10 mouse cellular contexts compared by ENCODE assay signal in genomic region chr14:68197470-68197800, GRCm38 (mm10).
DNase-seq lines count a peak whose midpoint lies in the region; ATAC-seq lines count a peak whose summit lies in the region.
"Had no signal": no experiment of that assay in that cellular context is flagged by ENCODE, and none has a peak within 500 bp of the region (broad histone marks: within the 10 kb centered on the region; RNA-seq: fewer than 3 reads in every experiment).

No protein-coding gene starts in this region.

- no peaks in the 10 kb centered on the region for H3K27me3 ChIP-seq in intestine, embryonic 15.5 days (replicated peaks)
- no peaks in the 10 kb centered on the region for H3K27me3 ChIP-seq in intestine, embryonic 16.5 days (replicated peaks; ENCODE audit: control insufficient read depth, insufficient read depth, low read length)
- no peaks in the 10 kb centered on the region for H3K27me3 ChIP-seq in hindbrain, embryonic 10.5 days (ENCODE audit: insufficient read depth, poor library complexity, severe bottlenecking)
- no peaks in the 10 kb centered on the region for H3K27me3 ChIP-seq in midbrain, embryonic 16.5 days (ENCODE audit: control insufficient read depth, insufficient read depth, low read depth, low read length)

- no peak overlapping the region for H3K27ac ChIP-seq in intestine, embryonic 15.5 days
- no peak overlapping the region for H3K27ac ChIP-seq in intestine, embryonic 16.5 days (ENCODE audit: low read length)
- H3K27ac ChIP-seq in hindbrain, embryonic 10.5 days, result peak overlapping the region; percentile 78
- H3K27ac ChIP-seq in midbrain, embryonic 16.5 days (ENCODE audit: low read length), result peak overlapping the region; percentile 55; the same call in 1 of the 2 replicates
- H3K27ac ChIP-seq: macrophage had no signal

- peak; percentile 78 for DNase-seq in embryo, embryonic 11 days
- peak; percentile 61 for DNase-seq in hindbrain, embryonic 10.5 days (ENCODE audit: low spot score)
- no peak for DNase-seq in thymus, postnatal 0 days (ENCODE audit: low spot score)
- DNase-seq: layer of hippocampus, adult 9-11 months had no signal

- 0 out of 2 replicates have a peak, but pooled peaks have one; percentile 23 for ATAC-seq in intestine, embryonic 15.5 days
- ATAC-seq in intestine, embryonic 16.5 days, result no peak
- peak; percentile 72 for ATAC-seq in midbrain, embryonic 16.5 days
- ATAC-seq in monocyte, adult 5-6 weeks (replicated peaks; ENCODE audit: insufficient number of reproducible peaks, low FRiP score, low TSS enrichment, poor library complexity, severe bottlenecking), result no peak
- ATAC-seq in CD4-positive, CD25-positive, alpha-beta regulatory T cell, adult 4 months, result no peak

- no peaks in the 10 kb centered on the region for H3K36me3 ChIP-seq in intestine, embryonic 15.5 days
- H3K36me3 ChIP-seq in intestine, embryonic 16.5 days (ENCODE audit: control insufficient read depth, insufficient read depth, low read length), result no peaks in the 10 kb centered on the region
- H3K36me3 ChIP-seq in hindbrain, embryonic 10.5 days, result no peaks in the 10 kb centered on the region
- H3K36me3 ChIP-seq in midbrain, embryonic 16.5 days (ENCODE audit: control insufficient read depth, insufficient read depth, low read length), result no peaks in the 10 kb centered on the region

- no peaks in the 10 kb centered on the region for H3K4me1 ChIP-seq in intestine, embryonic 15.5 days (replicated peaks)
- no peaks in the 10 kb centered on the region for H3K4me1 ChIP-seq in intestine, embryonic 16.5 days (ENCODE audit: control insufficient read depth, insufficient read depth, low read length)
- peaks cover 37% of the 10 kb centered on the region for H3K4me1 ChIP-seq in hindbrain, embryonic 10.5 days (replicated peaks)
- peaks cover 22% of the 10 kb centered on the region for H3K4me1 ChIP-seq in midbrain, embryonic 16.5 days (ENCODE audit: control insufficient read depth, insufficient read depth, low read length)

- no peaks in the 10 kb centered on the region for H3K9me3 ChIP-seq in intestine, embryonic 15.5 days
- no peaks in the 10 kb centered on the region for H3K9me3 ChIP-seq in intestine, embryonic 16.5 days (ENCODE audit: control insufficient read depth, low read length)
- H3K9me3 ChIP-seq in hindbrain, embryonic 10.5 days, result no peaks in the 10 kb centered on the region
- no peaks in the 10 kb centered on the region for H3K9me3 ChIP-seq in midbrain, embryonic 16.5 days (replicated peaks; ENCODE audit: control insufficient read depth, low read length, poor library complexity, severe bottlenecking)

- 16% methylated on average over 13 of the region's 13 CpGs for WGBS in intestine, embryonic 15.5 days
- WGBS in intestine, embryonic 16.5 days, result 5% methylated on average over 13 of the region's 13 CpGs
- 11% methylated on average over 13 of the region's 13 CpGs for WGBS in hindbrain, embryonic 10.5 days
- 17% methylated on average over 12 of the region's 13 CpGs for WGBS in midbrain, embryonic 16.5 days

- no peak overlapping the region for H3K4me3 ChIP-seq in intestine, embryonic 15.5 days (replicated peaks)
- H3K4me3 ChIP-seq in intestine, embryonic 16.5 days (ENCODE audit: low read length), result no peak overlapping the region
- H3K4me3 ChIP-seq in hindbrain, embryonic 10.5 days, result peak overlapping the region; percentile 21; the same call in 1 of the 2 replicates
- no peak overlapping the region for H3K4me3 ChIP-seq in midbrain, embryonic 16.5 days (ENCODE audit: low read depth, low read length)

- H3K4me2 ChIP-seq in intestine, embryonic 15.5 days (replicated peaks), result no peak overlapping the region
- H3K4me2 ChIP-seq in intestine, embryonic 16.5 days (ENCODE audit: low read depth, low read length), result no peak overlapping the region
- peak overlapping the region; percentile 32; the same call in 1 of the 2 replicates for H3K4me2 ChIP-seq in midbrain, embryonic 16.5 days (ENCODE audit: low read length)

- H3K9ac ChIP-seq in intestine, embryonic 15.5 days, result no peak overlapping the region
- no peak overlapping the region for H3K9ac ChIP-seq in intestine, embryonic 16.5 days (ENCODE audit: low read depth, low read length)
- H3K9ac ChIP-seq in midbrain, embryonic 16.5 days (ENCODE audit: low read depth, low read length), result no peak overlapping the region

Comparison
In these comparisons a context has a peak if more than half of its experiments do, and no peak if none do; other contexts are left out.
1. ATAC-seq: peak in intestine, embryonic 15.5 days (single experiment) and midbrain, embryonic 16.5 days (single experiment); none in intestine, embryonic 16.5 days (single experiment), monocyte, adult 5-6 weeks (single experiment) and CD4-positive, CD25-positive, alpha-beta regulatory T cell, adult 4 months (single experiment).
2. H3K27ac ChIP-seq: peak in hindbrain, embryonic 10.5 days (single experiment) and midbrain, embryonic 16.5 days (single experiment); none in intestine, embryonic 15.5 days (single experiment) and intestine, embryonic 16.5 days (single experiment).